Mouse (Mus musculus) heart, adult 2 months (tissue): Measurements from ENCODE around the gene Rpl29. TPM values are rescaled to one million over a fixed set of nuclear protein-coding genes. Genes with fewer than 3 reads are reported as not detected.

ENCODE experiments used
- DNase-seq, 2 experiments: peaks; one replicate each; pipeline ENCODE4 v3.0.0; 2021
- H3K27ac ChIP-seq: fragments of 200-600 bp; 2 replicates; pipeline ENCODE4 v1.8.1; 2022
- H3K27me3 ChIP-seq: fragments of 200-500 bp; 2 replicates; pipeline ENCODE4 v1.6.1; 2012; ENCODE audit warnings: mild to moderate bottlenecking, low read length, inconsistent platforms, mixed read lengths; ENCODE audit not compliant: control insufficient read depth, insufficient read depth
- H3K36me3 ChIP-seq: fragments of 200-500 bp; 2 replicates; pipeline ENCODE4 v1.6.1; 2012; ENCODE audit warnings: low read length, inconsistent platforms; ENCODE audit not compliant: control insufficient read depth, insufficient read depth
- H3K4me1 ChIP-seq: fragments of 200-500 bp; 2 replicates; pipeline ENCODE4 v1.6.1; 2011; ENCODE audit warnings: low read length; ENCODE audit not compliant: control insufficient read depth, insufficient read depth
- H3K4me3 ChIP-seq: fragments of 200-600 bp; 2 replicates; pipeline ENCODE4 v1.8.1; 2022
- H3K79me2 ChIP-seq: fragments of 200-500 bp; replicated peaks from 2 replicates; pipeline ENCODE4 v1.6.1; 2012; ENCODE audit warnings: mild to moderate bottlenecking, inconsistent platforms, low read length, moderate library complexity, mixed read lengths; ENCODE audit not compliant: control insufficient read depth, insufficient read depth
- H3K9ac ChIP-seq: fragments of 200-500 bp; 2 replicates; pipeline ENCODE4 v1.6.1; 2012; ENCODE audit warnings: low read depth, mild to moderate bottlenecking, control low read depth, inconsistent platforms, low read length, mixed read lengths
- CTCF ChIP-seq: fragments of 200-600 bp; IDR thresholded peaks from 2 replicates; pipeline ENCODE4 v1.8.1; 2022; ENCODE audit warnings: antibody characterized with exemption, mild to moderate bottlenecking, moderate library complexity
- EP300 ChIP-seq: fragments of 200-500 bp; IDR thresholded peaks from 2 replicates; pipeline ENCODE4 v1.6.1; 2011; ENCODE audit warnings: low read depth, low read length, control low read depth; ENCODE audit not compliant: insufficient read depth
- POLR2A ChIP-seq: fragments of 200-500 bp; IDR thresholded peaks from 2 replicates; pipeline ENCODE4 v1.6.1; 2011; ENCODE audit warnings: mild to moderate bottlenecking, low read depth, low read length, control low read depth; ENCODE audit not compliant: insufficient read depth
- WGBS: fragments of 180-500 bp; shearing (Covaris S2); methylation state at CpG from one replicate; pipeline ENCODE4 v1.1.7; 2018; 5-methylcytosine and 5-hydroxymethylcytosine counted together
- intact Hi-C: fragments of 180-260 bp; cut with DNase I; formaldehyde crosslinking; loops from one replicate; pipeline ENCODE4 v1.15.1; 2025
- polyA plus RNA-seq: library from polyadenylated mRNA; depleted of rRNA; stranded (reverse); fragments of >200 nt; gene quantifications from 2 replicates; pipeline ENCODE4 v1.2.3, GENCODE M21; 2012
- total RNA-seq, 2 experiments: library from RNA; stranded (reverse); gene quantifications; 2 replicates each; pipeline ENCODE4 v1.2.3; 2021

Rpl29 gene
- total and polyA plus RNA-seq, 3 experiments, result 251 to 296 (median 287) TPM

- Histone ChIP-seq H3K27ac (peak within 1 kb of the TSS; percentile 95), H3K27me3 (no peaks in the 10 kb centered on the region), H3K9ac (peak within 1 kb of the TSS; percentile 64), H3K79me2 (no peaks in the 10 kb centered on the region), H3K36me3 (no peaks in the 10 kb centered on the region), H3K4me1 (peaks cover 10% of the 10 kb centered on the region), H3K4me3 (peak within 1 kb of the TSS; percentile 80)
- peak; percentile 73 for TF ChIP-seq CTCF
- TF ChIP-seq POLR2A, result peak; percentile 64; the same call in 1 of the 2 replicates
- TF ChIP-seq EP300, result 0 out of 2 replicates have a peak, but pooled peaks have one; percentile 29
- under 1% methylated on average over 24 of the region's 24 CpGs for WGBS
- intact Hi-C loops, result no loop called here
- DNase-seq, result peak; percentile 94 to 97
Observed at GRCm38 (mm10) chr9:106447348-106447747, 18.1 kb downstream of the Rpl29 start, which contains the start of the genes Abhd14b and Abhd14a. Abhd14b (plus strand) TSS chr9:106447459. Abhd14a (minus strand) TSS chr9:106447678.

GRCm38 (mm10) chr9:106447951-106448350, 18.7 kb downstream of the Rpl29 start:
- no peaks in the 10 kb centered on the region for H3K27me3 ChIP-seq
- intact Hi-C loops, result loop anchor here (1.0 kb wide), 1 partner anchor 28 kb away; the partner anchor contains the start of gene Parp3
- peak overlapping the region; percentile 80 for H3K4me3 ChIP-seq
- no peaks in the 10 kb centered on the region for H3K36me3 ChIP-seq
- H3K79me2 ChIP-seq, result no peaks in the 10 kb centered on the region
- no peak for TF ChIP-seq POLR2A
- TF ChIP-seq EP300, result no peak
- TF ChIP-seq CTCF, result no peak
- H3K27ac ChIP-seq, result peak overlapping the region; percentile 95
- peak overlapping the region; percentile 23 for H3K9ac ChIP-seq
- WGBS, result 24% methylated on average over 9 of the region's 9 CpGs
- peaks cover 10% of the 10 kb centered on the region for H3K4me1 ChIP-seq
- DNase-seq, result no peak

GRCm38 (mm10) chr9:106448498-106449031, 19.3 kb downstream of the Rpl29 start:
- intact Hi-C loops, result loop anchor here (1.0 kb wide), 1 partner anchor 28 kb away; the partner anchor contains the start of gene Parp3
- peak overlapping the region; percentile 80 for H3K4me3 ChIP-seq
- DNase-seq, result peak; percentile 84 to 89
- peak overlapping the region; percentile 60 for H3K9ac ChIP-seq
- no peaks in the 10 kb centered on the region for H3K79me2 ChIP-seq
- H3K4me1 ChIP-seq, result peaks cover 11% of the 10 kb centered on the region
- no peaks in the 10 kb centered on the region for H3K27me3 ChIP-seq
- no peaks in the 10 kb centered on the region for H3K36me3 ChIP-seq
- under 1% methylated on average over 23 of the region's 23 CpGs for WGBS
- TF ChIP-seq POLR2A (peak; percentile 95), EP300 (peak; percentile 72; the same call in 1 of the 2 replicates), CTCF (peak; percentile 93)
- H3K27ac ChIP-seq, result peak overlapping the region; percentile 95

GRCm38 (mm10) chr9:106449947-106450346, 20.7 kb downstream of the Rpl29 start:
- H3K36me3 ChIP-seq, result no peaks in the 10 kb centered on the region
- H3K9ac ChIP-seq, result no peak overlapping the region
- peaks cover 16% of the 10 kb centered on the region for H3K4me1 ChIP-seq
- H3K27ac ChIP-seq, result peak overlapping the region; percentile 33; the same call in 1 of the 2 replicates
- TF ChIP-seq POLR2A (no peak), CTCF (no peak)
- no peak overlapping the region for H3K4me3 ChIP-seq
- DNase-seq, result no peak
- no peaks in the 10 kb centered on the region for H3K27me3 ChIP-seq
- WGBS, result 84% methylated on average over 8 of the region's 8 CpGs
- H3K79me2 ChIP-seq, result no peaks in the 10 kb centered on the region
- intact Hi-C loops, result no loop called here

GRCm38 (mm10) chr9:106450661-106451060, 21.4 kb downstream of the Rpl29 start:
- Histone ChIP-seq H3K4me3 (no peak overlapping the region), H3K9ac (no peak overlapping the region), H3K4me1 (peaks cover 16% of the 10 kb centered on the region), H3K79me2 (no peaks in the 10 kb centered on the region), H3K27ac (peak overlapping the region; percentile 33; the same call in 1 of the 2 replicates), H3K36me3 (no peaks in the 10 kb centered on the region), H3K27me3 (no peaks in the 10 kb centered on the region)
- DNase-seq, result peak; percentile 62 to 66
- intact Hi-C loops, result no loop called here
- WGBS, result 32% methylated on average over 9 of the region's 9 CpGs
- no peak for TF ChIP-seq CTCF
- TF ChIP-seq POLR2A, result no peak
- no peak for TF ChIP-seq EP300

- intact Hi-C loops, result no loop called here
- no peak for DNase-seq
- H3K36me3 ChIP-seq, result no peaks in the 10 kb centered on the region
- no peak overlapping the region for H3K4me3 ChIP-seq
- no peaks in the 10 kb centered on the region for H3K79me2 ChIP-seq
- H3K27me3 ChIP-seq, result no peaks in the 10 kb centered on the region
- WGBS, result 82% methylated on average over 11 of the region's 11 CpGs
- H3K27ac ChIP-seq, result no peak overlapping the region; the same call in none of the 2 replicates
- TF ChIP-seq EP300, result no peak
- TF ChIP-seq POLR2A, result no peak
- no peak for TF ChIP-seq CTCF
- no peak overlapping the region for H3K9ac ChIP-seq
- peaks cover 16% of the 10 kb centered on the region for H3K4me1 ChIP-seq
Observed at GRCm38 (mm10) chr9:106451298-106451697, 22.0 kb downstream of the Rpl29 start.
